Mouse (Mus musculus): ENCODE data around the gene Prss46. TPM values are rescaled to one million over a fixed set of nuclear protein-coding genes. Genes with fewer than 3 reads are reported as not detected.

The Prss46 gene
- polyA plus RNA-seq (2017; shearing (Covaris generic)) = not detected

GRCm38 (mm10) chr9:110844206-110844605 is at the start of gene Prss46:
Gene Prss46 (plus strand): TSS chr9:110844506.

GRCm38 (mm10) chr9:110797866-110798265 is 46.4 kb upstream of the Prss46 start, which contains the start of gene Prss42:
Gene Prss42 (plus strand): TSS chr9:110798166.

GRCm38 (mm10) chr9:110813789-110814188 is 30.5 kb upstream of the Prss46 start, which contains the start of gene Prss44:
Gene Prss44 (plus strand): TSS chr9:110813994.

GRCm38 (mm10) chr9:110826390-110826789 is 17.9 kb upstream of the Prss46 start, which contains the start of gene Prss43:
Gene Prss43 (plus strand): TSS chr9:110826690.

GRCm38 (mm10) chr9:110834411-110834810 is 9.9 kb upstream of the Prss46 start, which contains the start of gene Prss45:
Gene Prss45 (plus strand): TSS chr9:110834588.

GRCm38 (mm10) chr9:110857781-110858472 is 13.6 kb downstream of the Prss46 start, which contains the start of gene Prss50:
Gene Prss50 (plus strand): TSS chr9:110857967.

GRCm38 (mm10) chr9:110879191-110879920 is 35.0 kb downstream of the Prss46 start, which contains the start of gene Als2cl:
Gene Als2cl (plus strand): TSS chr9:110879870.

GRCm38 (mm10) chr9:110879998-110880561 is 35.8 kb downstream of the Prss46 start, which contains the start of gene Tmie:
Gene Tmie (minus strand): TSS chr9:110880113.

Other genes starting within 250 kb of the Prss46 start
- 1.8 TPM for gene Nradd, start 220.1 kb upstream of the Prss46 start, polyA plus RNA-seq (2017; shearing (Covaris generic))
- gene Nbeal2, start 190.3 kb upstream of the Prss46 start, polyA plus RNA-seq (2017; shearing (Covaris generic)) = 74.0 TPM
- 179 TPM for gene Ccdc12, start 188.0 kb upstream of the Prss46 start, polyA plus RNA-seq (2017; shearing (Covaris generic))
- not detected for gene Myl3, start 102.6 kb upstream of the Prss46 start, polyA plus RNA-seq (2017; shearing (Covaris generic))
- gene Pth1r, start 97.4 kb upstream of the Prss46 start, polyA plus RNA-seq (2017; shearing (Covaris generic)) = not detected
- gene Prss42, start 46.3 kb upstream of the Prss46 start, polyA plus RNA-seq (2017; shearing (Covaris generic)) = not detected
- not detected for gene Prss44, start 30.5 kb upstream of the Prss46 start, polyA plus RNA-seq (2017; shearing (Covaris generic))
- not detected for gene Prss43, start 17.8 kb upstream of the Prss46 start, polyA plus RNA-seq (2017; shearing (Covaris generic))
- not detected for gene Prss45, start 9.9 kb upstream of the Prss46 start, polyA plus RNA-seq (2017; shearing (Covaris generic))
- not detected for gene Prss50, start 13.5 kb downstream of the Prss46 start, polyA plus RNA-seq (2017; shearing (Covaris generic))
- gene Als2cl, start 35.4 kb downstream of the Prss46 start, polyA plus RNA-seq (2017; shearing (Covaris generic)) = 23.4 TPM
- gene Tmie, start 35.6 kb downstream of the Prss46 start, polyA plus RNA-seq (2017; shearing (Covaris generic)) = 0.92 TPM
- not detected for gene Fam240a, start 72.4 kb downstream of the Prss46 start, polyA plus RNA-seq (2017; shearing (Covaris generic))
- 0.57 TPM for gene Tdgf1, start 101.7 kb downstream of the Prss46 start, polyA plus RNA-seq (2017; shearing (Covaris generic))
- gene Lrrc2, start 107.0 kb downstream of the Prss46 start, polyA plus RNA-seq (2017; shearing (Covaris generic)) = not detected
- gene Rtp3, start 146.1 kb downstream of the Prss46 start, polyA plus RNA-seq (2017; shearing (Covaris generic)) = not detected
- gene Ltf, start 174.8 kb downstream of the Prss46 start, polyA plus RNA-seq (2017; shearing (Covaris generic)) = not detected
- 11.1 TPM for gene Ccrl2, start 213.0 kb downstream of the Prss46 start, polyA plus RNA-seq (2017; shearing (Covaris generic))

All from effector memory CD4-positive, alpha-beta T cell, adult 5 months (primary cell).